Mouse (Mus musculus): ENCODE measurements around the gene Gcdh. TPM values are rescaled to one million over a fixed set of nuclear protein-coding genes. Genes with fewer than 3 reads are reported as not detected.

The Gcdh gene
- 41.7 and 42.1 TPM in 2 replicates for polyA plus RNA-seq (2015; fragmentation: Nextera tagmentation; extraction: Ambion mirVana)

DNA sequence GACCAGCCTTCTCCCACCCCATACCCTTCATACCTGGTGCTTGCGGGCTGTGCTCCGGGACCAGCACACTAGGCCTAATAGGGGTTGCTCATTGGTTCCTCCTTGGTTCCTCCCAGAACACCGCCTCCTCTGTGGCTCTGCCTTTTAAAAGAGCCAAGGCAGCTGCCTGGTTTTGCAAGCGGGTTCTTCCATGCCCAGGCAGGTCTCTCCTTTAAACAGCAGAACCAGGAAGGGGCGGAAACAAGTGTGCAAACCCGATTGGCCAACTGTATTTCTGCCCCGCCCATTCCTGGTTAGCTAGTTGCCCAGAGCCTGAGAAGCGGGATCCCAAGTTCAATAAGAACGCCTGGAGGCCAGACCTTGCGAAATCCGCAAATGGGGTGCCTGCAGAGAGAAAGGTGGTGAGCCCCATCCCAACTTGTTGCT lies at the start of gene Gcdh:
Gene Gcdh (minus strand): TSS at position 213 of the 426 bp plus-strand sequence.
- Histone ChIP-seq H3K36me3 (peaks cover 26% of the 10 kb centered on the region), H3K4me2 (replicated peaks) (peak within 1 kb of the TSS; percentile 76), H3K27me3 (no peaks in the 10 kb centered on the region), H3K4me3 (peak within 1 kb of the TSS; percentile 81), H3K27ac (no peak within 1 kb of the TSS), H3K9me3 (no peaks in the 10 kb centered on the region), H3K9ac (peak within 1 kb of the TSS; percentile 74), H3K4me1 (peaks cover 21% of the 10 kb centered on the region)
- ATAC-seq (ENCODE audit: low FRiP score, low read depth): peak; percentile 98
- WGBS: 0% methylated on average over 11 of the region's 11 CpGs

DNA sequence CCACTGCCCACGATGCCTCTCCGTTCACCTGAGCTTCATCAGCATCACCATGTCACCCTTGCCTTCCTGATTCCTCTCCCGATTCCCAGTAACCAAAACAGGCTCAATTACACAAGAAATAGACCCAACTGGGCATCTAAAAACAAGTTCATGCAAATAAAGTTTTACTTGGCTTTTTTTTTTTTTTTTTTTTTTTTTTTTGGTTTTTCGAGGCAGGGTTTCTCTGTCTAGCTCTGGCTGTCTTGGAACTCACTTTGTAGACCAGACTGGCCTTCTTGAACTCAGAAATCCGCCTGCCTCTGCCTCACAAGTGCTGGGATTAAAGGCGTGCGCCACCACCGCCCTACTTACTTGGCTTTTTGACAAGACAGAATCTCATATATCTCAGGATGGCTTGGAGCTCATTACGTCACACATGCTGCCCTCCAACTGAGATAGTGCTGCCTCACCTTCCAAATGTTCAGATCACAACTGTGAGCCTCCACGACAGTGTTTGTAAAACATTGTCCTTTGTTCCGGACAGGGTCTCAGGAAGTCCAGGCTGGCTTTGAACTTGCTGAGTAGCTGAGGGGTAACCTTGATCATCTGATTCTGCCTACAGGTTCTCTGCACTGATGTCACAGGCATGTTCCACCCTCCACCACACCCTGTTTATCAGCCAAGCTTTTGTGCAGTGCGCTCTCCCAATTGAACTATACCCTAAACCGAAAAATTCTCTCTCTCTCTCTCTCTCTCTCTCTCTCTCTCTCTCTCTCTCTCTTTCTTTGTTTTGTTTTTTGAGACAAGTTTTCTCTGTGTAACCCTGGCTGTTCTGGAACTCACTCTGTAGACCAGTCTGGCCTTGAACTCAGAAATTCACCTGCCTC lies 44.1 kb upstream of the Gcdh start:
- peaks cover 21% of the 10 kb centered on the region for H3K4me1 ChIP-seq
- no peak overlapping the region for H3K9ac ChIP-seq
- peak overlapping the region; percentile 46 for H3K4me3 ChIP-seq
- WGBS: 65% methylated on average over 13 of the region's 13 CpGs
- H3K27me3 ChIP-seq: peaks cover 86% of the 10 kb centered on the region
- no peaks in the 10 kb centered on the region for H3K36me3 ChIP-seq
- no peak overlapping the region for H3K27ac ChIP-seq
- no peak for ATAC-seq (ENCODE audit: low FRiP score, low read depth)
- peak overlapping the region; percentile 80 for H3K4me2 ChIP-seq (replicated peaks)
- no peaks in the 10 kb centered on the region for H3K9me3 ChIP-seq

DNA sequence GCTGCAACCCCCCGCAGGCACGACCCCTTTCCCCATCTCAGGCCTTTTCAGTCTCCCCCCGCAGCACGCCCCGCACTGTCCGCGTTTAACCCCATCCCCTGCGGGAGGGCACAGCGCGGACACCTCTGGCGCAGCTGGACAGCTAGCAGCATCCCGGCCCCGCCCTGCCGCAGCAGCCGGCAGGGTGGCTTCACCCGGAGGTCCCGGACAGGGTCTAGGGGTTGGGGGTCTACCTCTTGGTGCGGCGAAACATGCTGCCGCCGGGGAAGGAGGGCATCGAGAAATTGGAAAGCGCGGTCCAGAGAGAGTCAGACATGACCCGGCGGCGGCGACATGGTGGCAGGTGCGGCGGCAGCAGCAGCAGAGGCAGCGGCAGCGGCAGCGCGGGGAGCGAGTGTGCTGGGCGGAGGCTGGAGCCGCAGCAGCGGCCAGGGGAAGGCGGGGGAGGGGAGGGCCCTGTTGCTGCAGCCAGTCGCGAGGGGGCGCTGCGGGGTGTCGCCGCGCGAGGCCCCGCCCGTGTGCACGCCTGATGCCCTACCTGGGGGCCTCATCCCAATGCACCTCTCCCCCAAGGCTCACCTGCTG lies 43.3 kb upstream of the Gcdh start, which contains the start of gene Mast1:
Gene Mast1 (minus strand): TSS at position 398 of the 585 bp plus-strand sequence.
- ATAC-seq (ENCODE audit: low FRiP score, low read depth): no peak
- Histone ChIP-seq H3K9ac (peak within 1 kb of the TSS; percentile 48; the same call in 1 of the 2 replicates), H3K4me1 (peaks cover 21% of the 10 kb centered on the region), H3K36me3 (no peaks in the 10 kb centered on the region), H3K27ac (no peak within 1 kb of the TSS), H3K4me3 (peak within 1 kb of the TSS; percentile 46), H3K27me3 (peaks cover 89% of the 10 kb centered on the region), H3K4me2 (replicated peaks) (peak within 1 kb of the TSS; percentile 80), H3K9me3 (no peaks in the 10 kb centered on the region)
- under 1% methylated on average over 49 of the region's 50 CpGs for WGBS

DNA sequence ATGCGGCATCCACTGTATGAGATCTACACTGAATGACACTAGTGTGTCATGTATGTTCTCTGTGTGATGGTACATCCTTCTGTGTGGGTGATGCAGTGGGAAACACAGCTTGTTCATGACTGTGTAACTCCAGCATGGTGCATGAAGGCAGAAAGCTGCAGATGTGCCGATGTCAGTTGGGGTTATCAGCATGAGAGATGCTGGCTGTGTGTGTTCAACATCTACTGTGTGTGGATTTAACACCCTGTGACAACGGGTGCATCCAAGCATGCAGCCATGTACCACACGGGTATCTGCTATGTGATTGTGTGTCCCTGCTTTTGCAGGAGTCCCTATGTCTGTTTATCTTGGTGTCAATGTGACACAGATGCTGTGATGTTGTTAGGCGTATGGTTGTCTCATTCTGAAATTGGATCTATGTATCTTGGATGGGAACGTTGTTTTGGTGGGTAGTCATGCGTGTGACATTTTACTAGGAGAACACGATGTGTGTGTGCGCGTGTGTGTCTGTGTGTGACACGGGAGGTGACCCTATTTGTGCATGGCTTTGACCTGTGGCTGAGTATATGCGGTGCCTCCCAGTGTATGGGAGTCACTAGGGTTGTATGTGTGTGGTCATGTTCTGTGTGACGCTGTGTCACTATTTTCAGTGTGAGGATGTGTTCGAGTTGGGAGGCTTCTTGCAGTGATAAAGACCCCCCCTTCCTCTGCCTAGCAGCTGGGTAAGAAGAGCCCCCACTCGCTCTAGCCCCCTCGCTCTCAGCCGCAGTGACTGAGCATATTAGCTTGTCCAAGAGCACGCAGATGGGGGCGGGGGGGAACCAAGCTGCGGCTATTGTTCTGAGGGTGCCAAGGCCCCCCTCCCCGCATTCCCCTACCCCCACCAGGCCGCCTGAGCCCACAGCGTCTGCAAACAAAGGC lies 42.6 kb upstream of the Gcdh start:
- WGBS: 26% methylated on average over 23 of the region's 23 CpGs
- Histone ChIP-seq H3K27me3 (peaks cover 91% of the 10 kb centered on the region), H3K4me3 (peak overlapping the region; percentile 46), H3K27ac (no peak overlapping the region), H3K9ac (peak overlapping the region; percentile 48; the same call in 1 of the 2 replicates), H3K9me3 (no peaks in the 10 kb centered on the region), H3K36me3 (no peaks in the 10 kb centered on the region), H3K4me1 (peaks cover 21% of the 10 kb centered on the region), H3K4me2 (replicated peaks) (peak overlapping the region; percentile 80)
- ATAC-seq (ENCODE audit: low FRiP score, low read depth): no peak

DNA sequence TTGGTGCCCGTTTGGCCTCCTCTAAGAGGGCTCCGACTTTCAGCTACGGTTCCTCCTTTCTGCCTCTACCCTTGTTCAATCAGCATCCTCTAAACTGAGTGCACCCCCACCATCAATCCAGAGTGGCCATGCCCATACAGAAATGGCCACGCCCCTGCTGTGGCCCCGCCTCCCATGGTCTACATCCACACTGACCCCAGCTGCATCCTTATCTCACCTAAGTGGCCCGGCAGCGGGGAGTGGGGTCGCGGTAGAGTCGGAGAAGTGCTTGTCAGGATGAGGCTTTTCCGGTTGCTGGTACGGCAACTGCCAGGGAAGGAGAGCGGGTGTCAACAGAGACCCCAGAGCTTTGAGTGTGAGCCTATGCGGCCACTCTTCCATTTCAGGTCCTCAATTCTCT lies 41.8 kb upstream of the Gcdh start:
- WGBS: 4% methylated on average over 14 of the region's 14 CpGs
- peaks cover 21% of the 10 kb centered on the region for H3K4me1 ChIP-seq
- H3K27ac ChIP-seq: no peak overlapping the region
- H3K9me3 ChIP-seq: no peaks in the 10 kb centered on the region
- peak overlapping the region; percentile 7; the same call in 1 of the 2 replicates for H3K4me3 ChIP-seq
- no peak overlapping the region for H3K9ac ChIP-seq
- no peak for ATAC-seq (ENCODE audit: low FRiP score, low read depth)
- no peaks in the 10 kb centered on the region for H3K36me3 ChIP-seq
- peaks cover 91% of the 10 kb centered on the region for H3K27me3 ChIP-seq
- peak overlapping the region; percentile 36; the same call in 1 of the 2 replicates for H3K4me2 ChIP-seq (replicated peaks)

DNA sequence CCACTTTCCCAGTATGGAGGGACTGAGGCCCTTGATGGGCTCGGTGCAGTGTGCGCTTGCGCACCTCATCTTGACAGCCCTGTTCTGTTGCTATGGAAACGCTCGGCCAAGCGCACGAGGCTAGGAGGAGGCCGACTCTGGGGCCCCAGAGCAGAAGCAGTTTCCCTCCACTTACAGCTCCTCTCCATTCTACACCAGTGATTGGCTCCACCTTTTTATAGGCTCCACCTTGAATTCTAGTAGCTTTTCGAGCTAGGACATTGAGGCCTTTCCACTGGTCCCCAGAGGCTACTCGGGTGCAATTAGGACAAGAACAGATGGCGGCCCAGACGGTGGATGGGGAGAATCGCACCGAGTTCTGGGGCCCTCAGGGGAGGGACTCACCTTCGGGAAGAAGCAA lies 41.1 kb upstream of the Gcdh start:
- H3K4me1 ChIP-seq: peaks cover 21% of the 10 kb centered on the region
- no peaks in the 10 kb centered on the region for H3K9me3 ChIP-seq
- 2% methylated on average over 15 of the region's 15 CpGs for WGBS
- H3K27me3 ChIP-seq: peaks cover 93% of the 10 kb centered on the region
- ATAC-seq (ENCODE audit: low FRiP score, low read depth): peak; percentile 62; the same call in 1 of the 2 replicates
- H3K27ac ChIP-seq: no peak overlapping the region
- H3K36me3 ChIP-seq: no peaks in the 10 kb centered on the region
- peak overlapping the region; percentile 36 for H3K4me2 ChIP-seq (replicated peaks)
- H3K4me3 ChIP-seq: peak overlapping the region; percentile 7; the same call in 1 of the 2 replicates
- H3K9ac ChIP-seq: no peak overlapping the region

DNA sequence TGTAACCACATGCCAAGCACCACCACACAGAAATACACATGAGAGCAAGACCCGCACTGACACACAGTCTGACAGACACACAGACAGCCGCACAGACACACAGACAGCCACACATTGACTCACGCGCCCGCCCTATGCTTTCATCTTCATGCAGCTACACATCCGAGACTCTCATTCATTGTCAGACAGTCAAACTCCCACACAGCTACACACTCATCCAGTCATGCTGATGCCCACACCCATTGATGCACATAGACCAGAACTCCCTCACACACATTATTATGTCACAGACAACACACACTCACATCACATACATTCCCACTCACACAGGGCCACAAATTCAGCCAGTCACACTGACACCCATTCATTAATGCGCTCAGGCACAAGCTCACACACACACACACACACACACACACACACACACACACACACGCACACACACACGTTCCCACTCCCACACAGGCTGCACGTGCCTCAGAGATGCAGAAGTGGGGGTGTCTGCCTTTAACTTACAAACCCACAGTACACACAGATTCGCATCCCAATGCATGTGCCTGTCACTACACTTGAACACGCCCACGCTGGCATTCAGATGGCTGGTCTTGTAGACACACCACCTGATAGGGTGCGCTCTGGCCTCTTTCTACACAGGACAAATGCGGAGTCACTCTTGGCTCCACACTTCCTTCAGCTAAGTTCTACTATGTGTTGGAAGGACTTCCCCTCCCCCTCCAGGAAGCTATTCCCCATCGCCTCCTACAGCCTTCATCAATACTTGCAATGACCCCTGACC lies 40.2 kb upstream of the Gcdh start:
- Histone ChIP-seq H3K9me3 (no peaks in the 10 kb centered on the region), H3K27me3 (peaks cover 94% of the 10 kb centered on the region), H3K27ac (no peak overlapping the region), H3K4me2 (replicated peaks) (no peak overlapping the region), H3K9ac (no peak overlapping the region), H3K4me3 (no peak overlapping the region), H3K36me3 (no peaks in the 10 kb centered on the region), H3K4me1 (peaks cover 25% of the 10 kb centered on the region)
- ATAC-seq (ENCODE audit: low FRiP score, low read depth): no peak
- WGBS: 80% methylated on average over 16 of the region's 16 CpGs

DNA sequence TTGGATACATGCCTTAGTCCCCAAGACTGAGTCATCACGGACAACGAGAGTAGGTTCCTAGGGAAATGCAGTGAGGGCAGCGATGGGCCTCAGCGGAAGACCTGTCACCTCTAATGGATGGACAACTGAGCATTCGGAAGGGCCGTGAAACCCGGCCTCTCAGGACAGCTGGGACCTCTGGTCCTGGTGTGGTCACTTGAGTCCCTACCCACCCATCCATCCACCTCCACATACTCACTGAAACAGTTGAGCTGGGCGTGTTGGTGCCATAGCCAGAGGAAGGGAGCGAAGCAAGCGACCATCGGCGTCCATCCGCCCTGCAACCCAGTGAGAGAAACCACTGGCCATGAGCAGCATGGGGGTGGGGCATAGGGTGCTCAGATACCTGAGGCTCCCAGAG lies 36.9 kb upstream of the Gcdh start:
- no peak for ATAC-seq (ENCODE audit: low FRiP score, low read depth)
- Histone ChIP-seq H3K4me3 (no peak overlapping the region), H3K9me3 (no peaks in the 10 kb centered on the region), H3K36me3 (no peaks in the 10 kb centered on the region), H3K27me3 (peaks cover 74% of the 10 kb centered on the region), H3K27ac (no peak overlapping the region), H3K9ac (no peak overlapping the region), H3K4me2 (replicated peaks) (no peak overlapping the region), H3K4me1 (peaks cover 20% of the 10 kb centered on the region)
- WGBS: 84% methylated on average over 13 of the region's 13 CpGs

DNA sequence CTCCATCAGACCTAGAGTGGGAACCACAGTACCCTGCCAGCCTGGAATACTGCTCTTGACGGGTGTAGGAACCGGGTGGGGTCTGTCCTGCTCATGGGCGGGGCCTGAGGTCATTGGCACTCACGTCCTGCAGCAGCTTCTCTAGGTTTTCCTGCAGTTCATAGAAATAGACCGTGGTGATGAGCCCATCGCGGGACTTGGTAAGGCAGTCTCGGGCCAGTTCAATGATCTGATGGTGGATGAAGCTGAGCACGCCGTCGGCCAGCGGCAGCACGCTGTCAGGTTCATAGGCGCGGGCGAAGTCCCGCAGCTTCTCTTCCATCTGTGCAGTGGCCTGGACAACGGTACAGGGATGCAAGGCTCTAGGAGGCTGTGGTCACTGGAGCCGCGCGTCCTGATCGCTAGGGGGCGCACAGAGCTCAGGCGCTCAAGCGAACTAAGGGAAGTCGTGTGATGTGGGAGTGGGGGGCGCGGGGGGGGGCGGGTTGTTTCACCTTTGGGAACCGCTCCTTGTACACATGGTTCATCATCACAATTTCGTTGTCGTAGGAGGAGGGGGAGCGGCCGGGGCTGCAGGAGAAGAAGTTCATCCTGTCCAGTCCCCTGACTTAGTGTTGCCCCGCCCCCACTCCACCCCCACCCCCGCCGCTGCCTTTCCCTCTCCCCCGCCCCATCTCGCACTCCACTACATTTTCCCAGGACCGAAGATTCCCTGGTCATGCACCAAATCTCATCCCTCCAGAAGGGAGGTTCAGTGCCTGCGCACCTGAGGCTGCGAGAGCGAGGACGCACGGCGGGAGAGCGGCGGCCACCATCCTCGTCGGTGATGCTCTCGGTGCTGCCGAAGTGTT lies 35.0 kb upstream of the Gcdh start:
- H3K27me3 ChIP-seq: peaks cover 67% of the 10 kb centered on the region
- ATAC-seq (ENCODE audit: low FRiP score, low read depth): peak; percentile 88

DNA sequence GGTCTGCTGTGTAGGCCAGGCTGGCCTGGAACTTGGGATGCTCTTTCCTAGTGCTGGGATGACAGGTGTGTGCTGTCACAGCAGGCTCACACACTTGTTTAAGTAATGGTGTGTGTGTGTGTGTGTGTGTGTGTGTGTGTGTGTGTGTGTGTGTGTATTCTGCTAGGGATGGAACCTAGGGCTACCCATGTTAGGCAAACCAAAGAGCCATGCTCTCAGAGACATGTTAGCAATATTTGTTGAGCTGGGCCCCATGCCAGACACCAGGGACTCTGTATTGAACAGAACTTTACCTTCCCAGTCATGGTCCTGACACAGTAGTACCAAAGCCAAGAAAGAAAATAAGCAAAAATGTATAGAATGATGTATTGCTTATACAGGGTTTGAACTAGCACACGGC lies 33.8 kb upstream of the Gcdh start:
- H3K9ac ChIP-seq: no peak overlapping the region
- H3K9me3 ChIP-seq: no peaks in the 10 kb centered on the region
- WGBS: 78% methylated on average over 1 of the region's 1 CpGs
- no peaks in the 10 kb centered on the region for H3K36me3 ChIP-seq
- peaks cover 8% of the 10 kb centered on the region; the same call in 1 of the 2 replicates for H3K4me1 ChIP-seq
- ATAC-seq (ENCODE audit: low FRiP score, low read depth): no peak
- H3K27me3 ChIP-seq: peaks cover 63% of the 10 kb centered on the region
- no peak overlapping the region for H3K4me2 ChIP-seq (replicated peaks)
- no peak overlapping the region for H3K27ac ChIP-seq
- H3K4me3 ChIP-seq: no peak overlapping the region

More for the DNA sequence above, 35.0 kb upstream of the Gcdh start:
- Histone ChIP-seq H3K9ac (peak overlapping the region; percentile 43), H3K4me2 (replicated peaks) (peak overlapping the region; percentile 74), H3K4me1 (peaks cover 8% of the 10 kb centered on the region; the same call in 1 of the 2 replicates), H3K4me3 (peak overlapping the region; percentile 43), H3K27ac (no peak overlapping the region), H3K36me3 (no peaks in the 10 kb centered on the region), H3K9me3 (no peaks in the 10 kb centered on the region)
- WGBS: 2% methylated on average over 47 of the region's 52 CpGs
